Mouse (Mus musculus): ENCODE data around the gene Col9a1. TPM values are rescaled to one million over a fixed set of nuclear protein-coding genes. Genes with fewer than 3 reads are reported as not detected.

Col9a1 gene
- total RNA-seq (2021), result 1 to 10 TPM in 1 of 2 experiments, under 1 TPM in 1; 0.76 to 1.1 TPM
- long read RNA-seq, experiment 1, partial matches to known transcripts, result 0 of 1 reads
- long read RNA-seq, experiment 1, other reads (novel, unspliced or antisense), result 0 of 1 reads
- long read RNA-seq, experiment 2, partial matches to known transcripts, result 0 of 3 reads
- long read RNA-seq, experiment 2, other reads (novel, unspliced or antisense), result 0 of 3 reads

- DNase-seq (ENCODE audit: low spot score in 2 of 2), result no peak
Observed at GRCm38 (mm10) chr1:24177224-24177851, at the start of gene Col9a1. Gene Col9a1 (plus strand): TSS chr1:24177610.

GRCm38 (mm10) chr1:24127866-24128265 lies 49.5 kb upstream of the Col9a1 start:
- DNase-seq (ENCODE audit: low spot score in 2 of 2), result no peak

DNA sequence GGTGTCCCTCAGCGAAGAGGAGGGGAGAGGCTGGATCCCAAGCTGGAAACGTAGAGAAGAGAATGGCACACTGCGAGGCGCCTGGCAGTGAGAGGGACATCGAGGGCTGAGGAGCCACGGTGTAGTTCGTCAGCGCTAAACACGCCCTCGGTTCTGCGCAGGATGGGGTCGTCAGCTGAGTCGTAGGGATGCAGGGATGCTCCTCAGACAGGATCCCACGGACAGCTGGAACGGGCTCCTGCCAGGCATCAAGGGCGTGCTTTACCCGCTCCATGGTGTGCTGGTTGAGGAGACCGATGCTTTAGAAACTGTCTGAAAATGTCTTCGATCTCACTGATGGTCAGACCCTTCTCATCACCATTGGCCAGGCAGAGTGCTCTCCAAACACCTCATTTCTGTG lies 43.6 kb upstream of the Col9a1 start:
- no peak for DNase-seq (ENCODE audit: low spot score in 2 of 2)

GRCm38 (mm10) chr1:24134792-24135191 lies 42.6 kb upstream of the Col9a1 start:
- no peak for DNase-seq (ENCODE audit: low spot score in 2 of 2)

DNA sequence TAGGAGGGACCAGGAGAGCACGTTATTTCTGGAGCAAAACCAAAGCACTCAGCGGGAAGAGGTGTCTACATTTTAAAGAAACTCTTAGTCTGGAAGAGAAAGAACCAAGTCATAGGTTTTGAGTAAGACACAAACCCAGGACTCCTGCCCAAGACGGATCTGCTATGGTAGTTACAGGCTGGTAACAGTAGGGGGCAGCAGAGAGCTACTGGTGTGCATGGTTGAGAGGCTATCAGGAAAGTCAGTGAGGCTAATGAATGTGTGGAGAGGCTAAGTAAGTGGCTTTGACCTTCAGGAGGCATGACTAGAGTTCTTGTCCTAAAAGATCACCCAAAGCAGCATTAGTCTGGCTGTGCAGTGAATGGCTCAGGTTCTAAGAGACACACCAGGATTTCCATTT lies 40.3 kb upstream of the Col9a1 start:
- DNase-seq (ENCODE audit: low spot score in 2 of 2), result peak; percentile 5 to 38

DNA sequence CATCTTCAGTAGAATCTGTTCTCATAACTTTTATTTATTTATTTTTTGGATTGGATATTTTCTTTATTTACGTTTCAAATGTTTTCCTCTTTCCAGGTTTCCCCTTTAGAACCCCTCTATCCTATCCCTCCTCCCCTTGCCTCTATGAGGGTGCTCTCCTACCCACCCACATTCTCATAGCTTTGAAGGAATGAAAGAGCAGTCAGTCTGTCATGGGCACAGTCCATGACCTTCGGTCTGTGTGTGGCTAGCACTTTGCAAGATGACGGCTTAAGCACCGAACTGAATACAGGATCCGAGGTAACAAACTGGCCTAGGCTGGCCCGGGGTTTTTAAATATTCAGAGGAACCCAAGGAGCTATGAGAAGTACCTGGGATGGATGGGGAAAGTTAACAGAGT lies 36.9 kb upstream of the Col9a1 start:
- DNase-seq (ENCODE audit: low spot score in 2 of 2), result no peak

- DNase-seq (ENCODE audit: low spot score in 2 of 2), result no peak
Observed at GRCm38 (mm10) chr1:24143504-24143903, 33.9 kb upstream of the Col9a1 start.

DNA sequence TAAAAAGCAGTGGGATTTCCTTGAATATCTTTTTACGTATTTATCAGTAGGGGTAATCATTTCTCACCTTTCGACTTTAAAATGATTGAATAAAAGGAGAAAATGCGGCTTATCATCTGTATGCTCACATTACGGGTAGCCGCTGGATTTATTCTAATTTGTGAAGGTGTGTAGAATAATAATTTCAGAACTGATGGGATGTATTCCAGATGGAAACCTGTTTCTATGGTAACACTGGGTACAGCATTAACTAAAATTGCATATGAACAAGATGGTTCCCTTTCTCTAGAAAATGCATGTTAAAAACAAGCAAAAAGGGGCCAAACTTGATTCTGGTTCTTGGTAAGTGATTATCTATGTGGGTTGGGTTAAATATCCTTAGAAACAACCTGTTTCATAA lies 19.7 kb upstream of the Col9a1 start:
- DNase-seq (ENCODE audit: low spot score in 2 of 2), result no peak

- no peak for DNase-seq (ENCODE audit: low spot score in 2 of 2)
Observed at GRCm38 (mm10) chr1:24169410-24169809, 8.0 kb upstream of the Col9a1 start.

DNA sequence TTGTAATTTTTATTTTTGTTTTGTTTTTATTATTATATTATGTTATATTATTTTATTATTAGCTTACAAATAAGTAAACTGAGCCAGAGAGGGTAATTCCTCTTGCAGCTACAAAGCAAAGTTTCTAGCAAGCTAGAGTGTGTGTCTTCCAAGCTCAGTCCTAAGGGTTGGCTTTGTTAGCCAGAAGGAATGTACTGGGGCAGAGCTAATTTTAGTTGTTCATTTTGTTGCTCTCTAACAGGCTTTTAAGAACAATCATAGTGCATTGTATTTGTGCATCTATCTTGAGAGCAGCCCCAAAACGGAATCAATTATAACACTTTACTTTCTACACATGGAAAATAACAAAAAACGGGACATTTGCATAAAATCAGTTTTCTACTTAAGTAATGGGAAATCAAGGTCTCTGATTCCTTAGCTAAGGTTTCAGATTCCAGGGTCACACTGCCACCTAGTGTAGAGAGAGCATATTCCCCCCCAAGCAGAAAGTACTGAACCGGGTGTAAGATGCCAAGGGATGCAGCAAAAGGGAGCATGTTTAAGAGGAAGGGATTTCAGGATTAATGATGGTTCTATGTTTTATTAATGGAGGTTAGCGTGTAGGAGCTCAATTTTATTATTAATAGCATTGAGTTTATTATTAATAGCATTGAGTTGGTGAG lies 6.1 kb upstream of the Col9a1 start:
- DNase-seq (ENCODE audit: low spot score in 2 of 2), result no peak

DNA sequence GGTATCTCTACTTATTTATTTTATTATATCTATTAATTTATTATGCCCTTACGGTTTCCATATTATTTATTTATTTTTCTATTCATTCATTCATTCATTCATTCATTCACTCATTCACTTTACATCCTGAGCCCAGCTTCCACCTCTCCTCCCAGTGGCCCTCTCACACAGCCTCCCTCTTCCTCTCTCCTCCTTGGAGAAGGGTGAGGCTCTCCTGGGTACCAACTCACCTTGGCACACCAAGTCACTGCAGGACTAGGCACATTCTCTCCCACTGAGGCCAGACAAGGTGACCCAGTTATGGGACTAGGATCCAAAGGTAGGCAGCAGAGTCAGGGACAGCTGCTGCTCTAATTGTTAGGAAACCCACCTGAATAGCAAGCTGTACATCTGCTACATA lies 5.5 kb upstream of the Col9a1 start:
- DNase-seq (ENCODE audit: low spot score in 2 of 2), result no peak

DNA sequence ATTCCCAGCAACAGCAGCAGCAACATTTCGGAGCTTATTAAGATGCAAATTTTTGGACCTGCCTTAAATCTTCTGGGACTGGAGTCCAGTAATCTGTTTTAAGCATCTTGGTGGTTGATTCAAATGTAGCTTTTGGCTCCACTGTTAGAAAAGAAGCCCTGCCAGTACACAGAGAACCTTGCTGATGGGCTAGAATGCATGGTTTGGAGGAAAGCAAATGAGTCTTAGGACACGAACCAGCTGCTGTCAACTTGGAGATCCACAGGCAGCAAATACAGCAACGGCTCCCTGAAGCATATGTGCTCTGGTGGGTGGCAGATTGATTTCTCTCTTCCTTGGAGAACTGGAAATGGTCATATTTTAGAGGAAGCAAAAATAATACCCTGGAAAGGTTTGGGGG lies 4.8 kb upstream of the Col9a1 start:
- DNase-seq (ENCODE audit: low spot score in 2 of 2), result no peak

DNA sequence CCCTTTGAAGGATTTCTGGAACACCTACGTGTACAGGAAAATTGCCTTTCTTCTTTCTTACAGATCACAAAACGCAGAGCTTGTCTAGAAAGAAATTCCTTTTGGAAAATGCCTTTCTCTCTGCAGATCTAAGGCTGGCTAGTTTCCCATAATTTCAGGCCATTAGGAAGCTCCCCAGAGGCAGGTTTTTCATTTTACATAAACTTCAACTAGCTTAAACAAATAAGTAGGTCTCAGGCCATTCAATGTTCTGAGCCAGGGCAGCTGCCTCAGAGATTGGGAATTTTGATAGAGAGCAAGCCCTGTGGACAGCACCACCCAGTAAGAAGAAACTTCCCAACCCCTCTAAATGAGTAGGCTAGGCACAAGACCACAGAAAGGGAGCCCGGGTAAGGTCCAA lies 1.6 kb upstream of the Col9a1 start:
- no peak for DNase-seq (ENCODE audit: low spot score in 2 of 2)

DNA sequence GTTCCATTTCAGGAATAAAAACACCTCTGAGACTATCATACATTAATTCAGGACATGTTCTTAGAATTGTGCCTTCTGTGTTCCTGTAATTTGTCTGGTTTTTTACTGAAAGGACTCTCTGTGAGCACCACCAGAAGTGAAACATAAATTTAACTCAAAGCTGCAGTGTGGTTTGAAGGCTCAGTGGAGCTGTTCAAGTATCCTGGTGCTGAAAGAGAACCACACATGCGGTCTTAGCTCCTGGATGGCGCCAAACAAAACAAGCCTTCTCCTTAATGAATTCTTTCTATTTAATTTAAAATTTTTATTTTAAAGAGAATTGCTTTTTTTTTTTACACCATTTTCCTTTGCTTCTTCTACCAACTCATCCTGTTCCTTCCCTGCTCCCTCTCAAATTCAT lies 2.4 kb downstream of the Col9a1 start:
- no peak for DNase-seq (ENCODE audit: low spot score in 2 of 2)

DNA sequence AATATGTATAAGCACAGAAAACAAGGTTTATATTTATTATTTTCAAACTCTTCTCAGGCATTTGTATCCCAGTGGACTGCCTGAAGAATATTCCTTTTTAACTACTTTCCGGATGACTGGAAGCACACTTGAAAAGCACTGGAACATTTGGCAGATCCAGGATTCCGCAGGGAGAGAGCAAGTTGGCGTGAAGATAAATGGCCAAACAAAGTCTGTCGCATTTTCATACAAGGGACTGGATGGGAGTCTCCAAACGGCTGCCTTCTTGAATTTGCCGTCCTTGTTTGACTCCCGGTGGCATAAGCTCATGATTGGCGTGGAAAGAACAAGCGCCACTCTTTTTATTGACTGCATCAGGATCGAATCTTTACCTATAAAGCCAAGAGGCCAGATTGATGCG lies 7.6 kb downstream of the Col9a1 start:
- DNase-seq (ENCODE audit: low spot score in 2 of 2), result no peak

DNA sequence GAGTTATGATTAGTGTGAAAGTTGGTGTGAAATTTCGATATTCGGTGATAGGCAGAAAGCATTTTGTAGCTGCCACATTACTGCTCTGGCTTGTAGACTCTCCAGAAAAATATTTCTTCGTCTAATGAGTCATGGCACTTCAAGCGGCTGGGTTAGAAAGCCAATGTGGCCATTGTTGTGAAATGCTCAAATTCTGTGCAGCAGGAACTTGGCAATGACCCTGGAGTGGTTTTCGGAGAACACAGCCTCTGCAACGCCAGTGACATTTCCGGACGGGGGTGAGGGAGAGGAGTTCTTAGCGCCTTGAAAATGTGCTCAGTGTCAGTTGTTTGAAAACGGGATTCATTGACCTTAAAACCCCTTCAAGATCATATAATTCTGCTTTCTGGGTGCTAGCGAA lies 9.6 kb downstream of the Col9a1 start:
- DNase-seq (ENCODE audit: low spot score in 2 of 2), result no peak

- no peak for DNase-seq (ENCODE audit: low spot score in 2 of 2)
Observed at GRCm38 (mm10) chr1:24191668-24192067, 14.3 kb downstream of the Col9a1 start.

DNA sequence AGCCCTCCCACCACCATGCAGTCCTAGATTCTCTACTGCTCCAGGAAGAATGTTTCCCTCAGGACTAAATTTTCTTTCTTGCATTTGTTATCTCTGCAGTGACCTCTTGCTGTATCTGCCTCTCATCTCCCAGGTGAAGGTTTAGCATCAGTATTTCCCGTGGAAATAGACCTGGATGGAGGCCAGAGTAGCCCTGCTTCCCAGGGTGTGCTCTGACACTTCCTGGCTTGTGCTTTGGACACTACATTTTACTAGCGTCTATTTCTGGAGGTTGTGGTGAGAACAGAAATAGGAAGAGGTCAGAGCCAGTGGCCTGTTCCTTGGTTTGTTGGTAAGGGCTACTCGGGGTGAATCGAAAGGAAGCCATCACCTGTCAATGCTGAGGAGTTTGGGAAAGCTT lies 16.7 kb downstream of the Col9a1 start:
- no peak for DNase-seq (ENCODE audit: low spot score in 2 of 2)

DNA sequence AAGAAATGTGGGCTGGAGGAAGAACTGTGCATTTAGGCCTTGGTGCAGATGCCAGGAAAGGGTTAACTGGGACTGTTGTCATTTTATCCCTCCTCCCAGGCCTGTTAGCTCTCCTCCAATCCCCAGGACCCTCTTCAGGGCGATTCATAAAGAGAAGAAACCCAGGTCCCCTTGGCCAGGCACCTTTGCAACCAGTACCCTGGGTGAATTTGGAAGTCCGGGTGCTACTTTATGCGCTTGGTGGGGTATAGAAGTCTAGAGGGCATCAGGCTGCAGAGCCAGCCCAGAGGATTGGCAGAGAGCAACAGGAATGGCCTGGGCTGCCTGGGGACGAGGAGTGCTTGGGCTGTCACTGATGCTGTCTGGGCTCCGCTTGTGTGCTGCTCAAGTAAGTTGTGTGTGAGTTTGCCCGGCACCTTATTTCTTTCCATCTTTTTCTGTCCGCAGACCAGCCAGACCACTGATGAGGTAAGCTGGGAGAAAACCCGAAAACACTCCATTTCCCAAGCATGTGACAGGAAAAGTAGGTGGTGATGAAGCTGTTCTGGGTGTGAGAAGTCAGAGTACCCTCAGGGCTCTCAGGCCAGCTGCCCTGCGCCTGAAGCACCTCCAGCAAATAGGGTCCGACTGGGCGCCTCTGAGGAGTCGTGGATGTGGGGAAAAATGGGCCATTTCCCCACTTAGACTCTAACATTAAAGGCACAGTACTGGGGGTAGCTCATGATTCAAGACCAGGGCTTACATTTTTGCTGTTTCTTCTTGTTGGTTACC lies 17.8 kb downstream of the Col9a1 start:
- no peak for DNase-seq (ENCODE audit: low spot score in 2 of 2)

GRCm38 (mm10) chr1:24195951-24196517 lies 18.6 kb downstream of the Col9a1 start:
- DNase-seq (ENCODE audit: low spot score in 2 of 2), result no peak

- DNase-seq (ENCODE audit: low spot score in 2 of 2), result no peak
Observed at GRCm38 (mm10) chr1:24211621-24212385, 34.4 kb downstream of the Col9a1 start.
